Mouse (Mus musculus): Measurements from ENCODE around the gene Sapcd1. TPM values are rescaled to one million over a fixed set of nuclear protein-coding genes. Genes with fewer than 3 reads are reported as not detected.
"Not testable (repeated sequence)": the region's sequence is repeated elsewhere in the genome, so short reads cannot be mapped to it uniquely, and the experiment has no call there.

Sapcd1 gene
- total RNA-seq, 2 experiments from 2014 or later = 0.79 TPM; not detected in 1

- no peak for DNase-seq (ENCODE audit: low spot score in 2 of 2)
- intact Hi-C loops (cut with DNase I) = no loop called here
These were observed 11.4 kb downstream of the Sapcd1 start, which contains the start of gene Vwa7 for GRCm38 (mm10) chr17:35016376-35016775. Gene Vwa7, plus strand, starts transcription at chr17:35016579.

GRCm38 (mm10) chr17:35015296-35015695, 12.5 kb downstream of the Sapcd1 start:
- DNase-seq (ENCODE audit: low spot score in 2 of 2) = no peak
- intact Hi-C loops (cut with DNase I) = no loop called here

- intact Hi-C loops (cut with DNase I) = no loop called here
- DNase-seq (ENCODE audit: low spot score in 2 of 2) = no peak
These were observed 14.6 kb downstream of the Sapcd1 start for GRCm38 (mm10) chr17:35013221-35013620.

GRCm38 (mm10) chr17:35012430-35012829, 15.4 kb downstream of the Sapcd1 start:
- no peak for DNase-seq (ENCODE audit: low spot score in 2 of 2)
- intact Hi-C loops (cut with DNase I) = no loop called here

- intact Hi-C loops (cut with DNase I) = no loop called here
- no peak for DNase-seq (ENCODE audit: low spot score in 2 of 2)
These were observed 16.4 kb downstream of the Sapcd1 start for GRCm38 (mm10) chr17:35011440-35011839.

GRCm38 (mm10) chr17:35009586-35009985, 18.2 kb downstream of the Sapcd1 start:
- no peak for DNase-seq (ENCODE audit: low spot score in 2 of 2)
- intact Hi-C loops (cut with DNase I) = loop anchor here (10.0 kb wide), 1 partner anchor 225 kb away; the partner anchor contains the start of genes Atp6v1g2 and Nfkbil1

GRCm38 (mm10) chr17:35007387-35007991, 20.3 kb downstream of the Sapcd1 start:
- intact Hi-C loops (cut with DNase I) = loop anchor here (10.0 kb wide), 1 partner anchor 227 kb away; the partner anchor contains the start of genes Atp6v1g2 and Nfkbil1
- DNase-seq (ENCODE audit: low spot score in 2 of 2) = no peak

- intact Hi-C loops (cut with DNase I) = loop anchor here (10.0 kb wide), 1 partner anchor 229 kb away; the partner anchor contains the start of genes Atp6v1g2 and Nfkbil1
- not testable (repeated sequence) for DNase-seq (ENCODE audit: low spot score in 2 of 2)
These were observed 21.9 kb downstream of the Sapcd1 start for GRCm38 (mm10) chr17:35005902-35006301.

- no peak for DNase-seq (ENCODE audit: low spot score in 2 of 2)
- intact Hi-C loops (cut with DNase I) = loop anchor here (10.0 kb wide), 1 partner anchor 230 kb away; the partner anchor contains the start of genes Atp6v1g2 and Nfkbil1
These were observed 22.7 kb downstream of the Sapcd1 start for GRCm38 (mm10) chr17:35005158-35005557.

GRCm38 (mm10) chr17:35004075-35004717, 23.6 kb downstream of the Sapcd1 start:
- no peak for DNase-seq (ENCODE audit: low spot score in 2 of 2)
- intact Hi-C loops (cut with DNase I) = loop anchor here (10.0 kb wide), 1 partner anchor 231 kb away; the partner anchor contains the start of genes Atp6v1g2 and Nfkbil1

GRCm38 (mm10) chr17:35003022-35003838, 24.6 kb downstream of the Sapcd1 start:
- DNase-seq (ENCODE audit: low spot score in 2 of 2) = no peak
- intact Hi-C loops (cut with DNase I) = loop anchor here (10.0 kb wide), 1 partner anchor 232 kb away; the partner anchor contains the start of genes Atp6v1g2 and Nfkbil1

GRCm38 (mm10) chr17:35002153-35002865, 25.5 kb downstream of the Sapcd1 start:
- intact Hi-C loops (cut with DNase I) = loop anchor here (10.0 kb wide), 1 partner anchor 232 kb away; the partner anchor contains the start of genes Atp6v1g2 and Nfkbil1
- no peak for DNase-seq (ENCODE audit: low spot score in 2 of 2)

GRCm38 (mm10) chr17:35001452-35002152, 26.2 kb downstream of the Sapcd1 start:
- intact Hi-C loops (cut with DNase I) = loop anchor here (10.0 kb wide), 1 partner anchor 233 kb away; the partner anchor contains the start of genes Atp6v1g2 and Nfkbil1
- peak in 1 of 2 experiments; percentile 30 for DNase-seq (ENCODE audit: low spot score in 2 of 2)

- intact Hi-C loops (cut with DNase I) = loop anchor here (10.0 kb wide), 1 partner anchor 234 kb away; the partner anchor contains the start of genes Atp6v1g2 and Nfkbil1
These were observed 26.9 kb downstream of the Sapcd1 start, which contains the start of gene Vars for GRCm38 (mm10) chr17:35000717-35001451. Gene Vars, plus strand, starts transcription at chr17:35000987.

GRCm38 (mm10) chr17:34999871-35000716, 27.7 kb downstream of the Sapcd1 start:
- intact Hi-C loops (cut with DNase I) = loop anchor here (10.0 kb wide), 1 partner anchor 235 kb away; the partner anchor contains the start of genes Atp6v1g2 and Nfkbil1
- not testable (repeated sequence) for DNase-seq (ENCODE audit: low spot score in 2 of 2)

More at GRCm38 (mm10) chr17:35000717-35001451, 26.9 kb downstream of the Sapcd1 start, which contains the start of gene Vars:
- peak; percentile 84 to 88 for DNase-seq (ENCODE audit: low spot score in 2 of 2)

Data from left cerebral cortex, postnatal 36 days (tissue).